Mouse (Mus musculus) liver, embryonic 11.5 days (tissue): Measurements from ENCODE around the gene Ppil6. TPM values are rescaled to one million over a fixed set of nuclear protein-coding genes. Genes with fewer than 3 reads are reported as not detected.

ENCODE experiments used
- ATAC-seq: fragments of 200-750 bp; cut with Nextera tagmentation; replicated peaks from 2 replicates; pipeline ENCODE4 v1.8.0; 2017; ENCODE audit warnings: moderate number of reproducible peaks, mild to moderate bottlenecking, moderate TSS enrichment, moderate library complexity; ENCODE audit not compliant: low FRiP score
- DNase-seq: peaks from one replicate; pipeline ENCODE4 v3.0.0-alpha.2; 2017; ENCODE audit warnings: low spot score
- H3K27ac ChIP-seq: fragments of 300-500 bp; sonication (generic); 2 replicates; pipeline ENCODE4 v1.5.1; 2014; ENCODE audit warnings: mild to moderate bottlenecking, low read depth, low read length, control low read depth
- H3K27me3 ChIP-seq: fragments of 300-500 bp; sonication (generic); replicated peaks from 2 replicates; pipeline ENCODE4 v1.6.1; 2014; ENCODE audit warnings: low read length, mixed read lengths; ENCODE audit not compliant: control insufficient read depth, insufficient read depth
- H3K36me3 ChIP-seq: fragments of 300-500 bp; sonication (generic); 2 replicates; pipeline ENCODE4 v1.6.1; 2014; ENCODE audit warnings: mild to moderate bottlenecking, low read length, moderate library complexity, mixed read lengths; ENCODE audit not compliant: control insufficient read depth, insufficient read depth
- H3K4me1 ChIP-seq: fragments of 300-500 bp; sonication (generic); replicated peaks from 2 replicates; pipeline ENCODE4 v1.6.1; 2014; ENCODE audit warnings: low read length, mixed read lengths; ENCODE audit not compliant: control insufficient read depth, insufficient read depth
- H3K4me2 ChIP-seq: fragments of 300-500 bp; sonication (generic); 2 replicates; pipeline ENCODE4 v1.6.1; 2014; ENCODE audit warnings: mild to moderate bottlenecking, control low read depth, moderate library complexity
- H3K4me3 ChIP-seq: fragments of 300-500 bp; sonication (generic); 2 replicates; pipeline ENCODE4 v1.5.1; 2014; ENCODE audit warnings: low read depth, low read length, control low read depth
- H3K9ac ChIP-seq: fragments of 300-500 bp; sonication (generic); 2 replicates; pipeline ENCODE4 v1.6.1; 2014; ENCODE audit warnings: low read depth, low read length, control low read depth
- H3K9me3 ChIP-seq: fragments of 300-500 bp; sonication (generic); 2 replicates; pipeline ENCODE4 v1.6.1; 2016; ENCODE audit warnings: low read length, inconsistent platforms, mixed read lengths; ENCODE audit not compliant: control insufficient read depth
- WGBS: fragments of 180-500 bp; shearing (Covaris S2); extraction: QIAGEN DNeasy Blood & Tissue Kit; methylation state at CpG from one replicate; pipeline ENCODE4 v1.1.7; 2014; 5-methylcytosine and 5-hydroxymethylcytosine counted together
- polyA plus RNA-seq: library from polyadenylated mRNA; unstranded; fragments of >200 nt; fragmentation: Nextera tagmentation; extraction: Ambion mirVana; gene quantifications from 2 replicates; pipeline ENCODE4 v1.2.1, GENCODE M21; 2014

The Ppil6 gene
- polyA plus RNA-seq, 1 experiment from 2014 or later, result 0.25 TPM

DNA sequence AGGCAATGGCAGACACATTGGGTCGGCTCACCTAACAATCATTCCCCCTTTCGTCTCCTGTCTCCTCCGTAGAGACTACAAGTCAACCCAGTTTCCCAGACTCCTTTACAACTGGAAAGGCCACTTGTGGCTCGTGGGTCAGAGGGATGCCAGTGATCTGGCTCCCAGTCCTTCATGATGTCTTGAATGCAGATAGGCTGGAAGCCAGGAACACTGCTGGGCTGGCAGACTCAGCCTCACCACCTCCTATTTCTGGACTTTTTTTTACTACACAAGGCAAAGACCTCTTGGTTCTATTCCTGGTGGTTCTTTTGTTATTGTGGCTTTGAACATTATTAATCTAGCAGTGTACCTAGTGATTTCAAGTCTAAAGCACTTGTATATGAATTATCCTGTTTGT, 24.1 kb downstream of the Ppil6 start:
- WGBS, result 75% methylated on average over 4 of the region's 4 CpGs
- ATAC-seq (no peak), DNase-seq (no peak)
- Histone ChIP-seq H3K27me3 (no peaks in the 10 kb centered on the region), H3K9me3 (no peaks in the 10 kb centered on the region), H3K4me2 (no peak overlapping the region), H3K27ac (no peak overlapping the region), H3K36me3 (no peaks in the 10 kb centered on the region), H3K4me1 (no peaks in the 10 kb centered on the region; the same call in 1 of the 2 replicates), H3K9ac (no peak overlapping the region), H3K4me3 (no peak overlapping the region)

- Histone ChIP-seq H3K4me2 (no peak overlapping the region), H3K36me3 (no peaks in the 10 kb centered on the region), H3K27ac (no peak overlapping the region), H3K9ac (no peak overlapping the region), H3K4me3 (no peak overlapping the region), H3K9me3 (no peaks in the 10 kb centered on the region), H3K4me1 (no peaks in the 10 kb centered on the region; the same call in 1 of the 2 replicates), H3K27me3 (no peaks in the 10 kb centered on the region)
- ATAC-seq, result no peak
- no peak for DNase-seq
These were observed 24.7 kb downstream of the Ppil6 start for GRCm38 (mm10) chr10:41514921-41515320.

DNA sequence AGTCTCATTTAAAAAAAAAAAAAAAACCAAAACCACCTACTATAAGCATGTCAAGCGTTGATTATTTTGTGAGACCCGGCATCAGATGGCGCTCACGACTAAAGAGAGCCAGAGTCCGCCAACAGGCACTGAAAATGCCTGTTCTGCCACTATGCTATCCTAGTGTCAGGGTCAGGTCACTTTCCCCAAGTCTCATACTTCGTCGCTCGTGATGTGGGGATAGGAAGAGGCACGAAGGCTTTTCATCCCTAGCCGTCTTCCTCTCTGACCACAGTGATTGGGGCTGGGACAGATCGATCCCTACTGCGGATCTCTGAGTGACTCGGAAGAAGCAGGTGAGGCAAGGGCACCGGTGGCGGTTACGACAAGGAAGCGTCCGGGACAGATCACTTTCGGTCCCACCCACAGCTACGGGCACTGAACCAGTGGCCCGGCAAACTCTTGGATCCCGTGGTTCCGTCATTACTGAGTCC, 28.3 kb downstream of the Ppil6 start:
- Histone ChIP-seq H3K4me2 (peak overlapping the region; percentile 90), H3K27ac (peak overlapping the region; percentile 93), H3K4me1 (peaks cover 11% of the 10 kb centered on the region; the same call in 1 of the 2 replicates), H3K4me3 (peak overlapping the region; percentile 92), H3K27me3 (no peaks in the 10 kb centered on the region), H3K36me3 (peaks cover 2% of the 10 kb centered on the region; the same call in 1 of the 2 replicates), H3K9me3 (no peaks in the 10 kb centered on the region), H3K9ac (peak overlapping the region; percentile 93)
- under 1% methylated on average over 23 of the region's 23 CpGs for WGBS
- ATAC-seq (peak; percentile 76), DNase-seq (no peak)

GRCm38 (mm10) chr10:41518981-41519618, 28.9 kb downstream of the Ppil6 start, which contains the start of gene Cd164:
Gene Cd164, plus strand, starts transcription at chr10:41519414.
- WGBS, result under 1% methylated on average over 63 of the region's 69 CpGs
- ATAC-seq (peak; percentile 89), DNase-seq (peak; percentile 92)
- H3K36me3 ChIP-seq, result peaks cover 3% of the 10 kb centered on the region; the same call in 1 of the 2 replicates
- peak within 1 kb of the TSS; percentile 92 for H3K4me3 ChIP-seq
- H3K9ac ChIP-seq, result peak within 1 kb of the TSS; percentile 93
- peaks cover 11% of the 10 kb centered on the region; the same call in 1 of the 2 replicates for H3K4me1 ChIP-seq
- peak within 1 kb of the TSS; percentile 93 for H3K27ac ChIP-seq
- H3K27me3 ChIP-seq, result no peaks in the 10 kb centered on the region
- H3K4me2 ChIP-seq, result peak within 1 kb of the TSS; percentile 90
- no peaks in the 10 kb centered on the region for H3K9me3 ChIP-seq

DNA sequence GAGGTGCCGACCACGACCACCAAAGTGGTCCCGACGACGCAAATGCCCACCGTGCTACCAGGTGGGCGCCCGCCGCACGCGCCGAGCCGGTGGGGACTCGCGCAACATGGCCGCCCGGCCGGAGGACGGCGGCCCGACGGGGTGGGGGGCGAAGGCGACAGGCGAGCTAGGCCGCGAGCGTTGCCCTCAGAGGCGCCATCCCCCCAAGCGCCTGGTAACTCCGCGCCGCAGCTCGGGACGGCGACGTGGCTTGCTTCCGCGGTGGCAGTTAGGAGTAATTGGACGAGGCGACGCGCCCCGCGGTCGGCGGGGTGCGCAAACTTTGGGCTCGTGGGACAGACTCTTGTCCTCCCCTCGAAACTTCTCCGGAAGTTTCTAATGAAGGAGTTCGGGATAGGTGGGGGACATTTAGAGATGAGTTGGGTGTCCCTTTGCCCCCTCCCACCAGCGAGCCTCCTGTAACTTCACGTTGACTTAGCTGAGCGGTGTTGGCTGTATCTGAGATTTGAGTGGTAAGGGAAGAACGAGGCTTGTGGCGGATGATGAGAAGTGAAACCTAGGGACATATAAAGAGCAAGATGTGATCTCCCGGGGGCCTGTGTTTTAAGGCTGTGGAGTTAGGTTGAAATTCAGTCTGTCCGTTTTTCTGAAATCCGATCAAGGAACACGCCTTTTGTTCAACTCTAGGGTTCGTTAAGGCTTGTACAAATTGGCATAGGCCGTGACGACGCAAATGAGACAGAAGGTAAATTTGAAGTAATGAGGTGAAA, 29.6 kb downstream of the Ppil6 start:
- under 1% methylated on average over 64 of the region's 65 CpGs for WGBS

DNA sequence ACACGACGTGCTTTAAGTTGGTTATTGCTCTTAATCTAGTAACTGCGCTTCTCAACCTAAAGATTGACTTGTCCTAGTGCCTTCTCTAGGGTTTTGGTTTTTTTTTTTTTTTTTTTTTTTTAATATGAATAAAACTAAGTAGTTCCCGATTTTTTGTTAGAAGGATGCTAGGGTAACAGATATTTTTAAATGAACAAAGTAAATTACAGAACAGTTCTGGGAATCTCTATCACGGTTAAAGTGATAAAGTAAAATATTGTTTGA, 30.1 kb downstream of the Ppil6 start:
- no peak for DNase-seq
- Histone ChIP-seq H3K4me1 (peaks cover 11% of the 10 kb centered on the region; the same call in 1 of the 2 replicates), H3K27ac (no peak overlapping the region), H3K36me3 (peaks cover 3% of the 10 kb centered on the region; the same call in 1 of the 2 replicates), H3K4me3 (peak overlapping the region; percentile 92), H3K9ac (peak overlapping the region; percentile 93), H3K4me2 (peak overlapping the region; percentile 90), H3K27me3 (no peaks in the 10 kb centered on the region), H3K9me3 (no peaks in the 10 kb centered on the region)
- ATAC-seq, result no peak
- WGBS, result 5% methylated on average over 5 of the region's 5 CpGs

More for the DNA sequence above, 29.6 kb downstream of the Ppil6 start:
- ATAC-seq (peak; percentile 51), DNase-seq (peak; percentile 77)
- Histone ChIP-seq H3K9me3 (no peaks in the 10 kb centered on the region), H3K4me2 (peak overlapping the region; percentile 90), H3K9ac (peak overlapping the region; percentile 93), H3K27me3 (no peaks in the 10 kb centered on the region), H3K4me3 (peak overlapping the region; percentile 92), H3K4me1 (peaks cover 11% of the 10 kb centered on the region; the same call in 1 of the 2 replicates), H3K27ac (peak overlapping the region; percentile 93), H3K36me3 (peaks cover 3% of the 10 kb centered on the region; the same call in 1 of the 2 replicates)

DNA sequence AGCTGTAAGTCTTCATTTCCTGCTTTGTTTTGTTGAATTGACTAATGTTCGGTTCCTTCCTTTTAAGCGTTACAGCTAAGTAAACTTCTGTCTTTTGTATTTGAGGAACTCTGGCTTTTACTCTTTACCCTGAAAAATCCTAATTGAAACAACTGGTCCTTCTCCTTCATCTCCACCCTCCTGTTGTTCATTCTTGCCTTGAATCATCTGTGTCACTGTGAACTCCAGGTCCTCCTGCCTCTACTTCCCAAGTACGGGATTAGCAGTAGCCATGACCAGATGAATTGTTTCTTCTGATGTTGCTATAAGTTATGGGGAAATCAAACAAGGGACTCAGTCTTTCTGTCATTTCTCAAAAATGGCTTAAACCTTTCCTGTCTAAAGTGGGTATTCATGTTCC, 33.1 kb downstream of the Ppil6 start:
- 72% methylated on average over 3 of the region's 3 CpGs for WGBS
- Histone ChIP-seq H3K27me3 (no peaks in the 10 kb centered on the region), H3K9ac (no peak overlapping the region), H3K36me3 (peaks cover 6% of the 10 kb centered on the region; the same call in 1 of the 2 replicates), H3K27ac (no peak overlapping the region), H3K4me2 (no peak overlapping the region), H3K4me3 (no peak overlapping the region), H3K4me1 (peaks cover 11% of the 10 kb centered on the region; the same call in 1 of the 2 replicates), H3K9me3 (no peaks in the 10 kb centered on the region)
- DNase-seq, result no peak
- no peak for ATAC-seq

DNA sequence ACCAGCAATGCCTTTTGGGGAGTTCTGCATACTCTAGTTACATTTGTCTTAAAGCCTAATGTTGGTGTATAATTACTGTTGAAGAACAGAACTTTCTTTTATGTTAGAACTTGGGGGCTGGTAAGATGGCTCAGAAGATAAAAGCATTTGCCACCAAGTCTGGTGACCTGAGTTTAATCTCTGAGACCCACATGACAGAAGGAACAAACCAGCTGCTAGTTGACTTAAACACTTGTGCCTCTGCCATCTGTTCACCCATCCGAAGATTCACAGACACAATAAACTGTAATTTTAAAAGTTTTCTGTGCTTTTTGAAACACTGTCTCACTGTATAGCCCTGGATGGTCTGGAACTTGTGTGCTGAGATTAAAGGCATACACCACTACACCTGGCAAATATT, 35.5 kb downstream of the Ppil6 start:
- DNase-seq (no peak), ATAC-seq (no peak)
- no peaks in the 10 kb centered on the region for H3K9me3 ChIP-seq
- no peak overlapping the region for H3K4me3 ChIP-seq
- peaks cover 15% of the 10 kb centered on the region; the same call in 1 of the 2 replicates for H3K36me3 ChIP-seq
- no peak overlapping the region for H3K27ac ChIP-seq
- H3K9ac ChIP-seq, result no peak overlapping the region
- 79% methylated on average over 1 of the region's 1 CpGs for WGBS
- no peaks in the 10 kb centered on the region for H3K27me3 ChIP-seq
- H3K4me2 ChIP-seq, result no peak overlapping the region
- H3K4me1 ChIP-seq, result peaks cover 9% of the 10 kb centered on the region; the same call in 1 of the 2 replicates
